Mouse (Mus musculus) forebrain, postnatal 0 days (tissue): ENCODE measurements at regions not wholly inside any gene's neighbourhood (a gene's known extent, or its start where the extent isn't known, plus 50 kb on each side); places are given as distances from the start of the nearest gene placed in this dataset.

Experiments
- ATAC-seq: fragments of 200-750 bp; cut with Nextera tagmentation; 2 replicates; pipeline ENCODE4 v1.8.0; 2017; ENCODE audit warnings: mild to moderate bottlenecking, moderate library complexity
- DNase-seq: peaks from one replicate; pipeline ENCODE4 v3.0.0-alpha.2; 2015
- H3K27ac ChIP-seq: fragments of 300-500 bp; sonication (generic); 2 replicates; pipeline ENCODE4 v1.5.1; 2014; ENCODE audit warnings: low read depth, mild to moderate bottlenecking, antibody characterized with exemption, low read length, moderate library complexity, mixed read lengths
- H3K27me3 ChIP-seq: fragments of 300-500 bp; sonication (generic); 2 replicates; pipeline ENCODE4 v1.6.1; 2014; ENCODE audit warnings: mild to moderate bottlenecking, low read length, mixed read lengths; ENCODE audit not compliant: insufficient read depth
- H3K36me3 ChIP-seq: fragments of 300-500 bp; sonication (generic); 2 replicates; pipeline ENCODE4 v1.6.1; 2014; ENCODE audit warnings: mild to moderate bottlenecking, moderate library complexity; ENCODE audit not compliant: insufficient read depth
- H3K4me1 ChIP-seq: fragments of 300-500 bp; sonication (generic); 2 replicates; pipeline ENCODE4 v1.6.1; 2014; ENCODE audit warnings: antibody characterized with exemption; ENCODE audit not compliant: insufficient read depth
- H3K4me2 ChIP-seq: fragments of 300-500 bp; sonication (generic); 2 replicates; pipeline ENCODE4 v1.6.1; 2014; ENCODE audit warnings: low read depth, mild to moderate bottlenecking, moderate library complexity
- H3K4me3 ChIP-seq: fragments of 300-500 bp; sonication (generic); 2 replicates; pipeline ENCODE4 v1.5.1; 2014; ENCODE audit warnings: low read depth, low read length, mixed read lengths
- H3K9ac ChIP-seq: fragments of 300-500 bp; sonication (generic); 2 replicates; pipeline ENCODE4 v1.6.1; 2014; ENCODE audit warnings: mild to moderate bottlenecking
- H3K9me3 ChIP-seq: fragments of 300-500 bp; sonication (generic); 2 replicates; pipeline ENCODE4 v1.6.1; 2016; ENCODE audit warnings: low read length
- CTCF ChIP-seq: sonication (generic); IDR thresholded peaks from 2 replicates; pipeline ENCODE4 v1.5.1; 2016; ENCODE audit warnings: antibody characterized with exemption, control low read depth, low read depth
- WGBS: fragments of 180-500 bp; shearing (Covaris S2); extraction: QIAGEN DNeasy Blood & Tissue Kit; methylation state at CpG from one replicate; pipeline ENCODE4 v1.1.7; 2014; 5-methylcytosine and 5-hydroxymethylcytosine counted together

- Histone ChIP-seq H3K9ac (no peak overlapping the region), H3K9me3 (no peaks in the 10 kb centered on the region), H3K27ac (no peak overlapping the region), H3K4me3 (peak overlapping the region; percentile 34), H3K4me2 (peak overlapping the region; percentile 54), H3K36me3 (no peaks in the 10 kb centered on the region), H3K27me3 (peaks cover 44% of the 10 kb centered on the region), H3K4me1 (no peaks in the 10 kb centered on the region)
- 2% methylated on average over 46 of the region's 46 CpGs for WGBS
- ATAC-seq (0 out of 2 replicates have a peak, but pooled peaks have one; percentile 32), DNase-seq (no peak)
- no peak for TF ChIP-seq CTCF
Observed at GRCm38 (mm10) chr15:103102068-103102840, 64.6 kb downstream of the Smug1 start.

- Histone ChIP-seq H3K9me3 (no peaks in the 10 kb centered on the region), H3K27me3 (peaks cover 61% of the 10 kb centered on the region), H3K27ac (no peak overlapping the region), H3K9ac (no peak overlapping the region), H3K4me2 (no peak overlapping the region), H3K36me3 (no peaks in the 10 kb centered on the region), H3K4me1 (no peaks in the 10 kb centered on the region), H3K4me3 (no peak overlapping the region)
- DNase-seq (no peak), ATAC-seq (no peak)
- no peak for TF ChIP-seq CTCF
- WGBS = 53% methylated on average over 4 of the region's 4 CpGs
Observed at GRCm38 (mm10) chr15:103100121-103100520, 66.8 kb downstream of the Smug1 start.

- Histone ChIP-seq H3K4me2 (no peak overlapping the region), H3K9me3 (no peaks in the 10 kb centered on the region), H3K36me3 (no peaks in the 10 kb centered on the region), H3K27me3 (peaks cover 30% of the 10 kb centered on the region), H3K4me3 (no peak overlapping the region), H3K27ac (no peak overlapping the region), H3K4me1 (no peaks in the 10 kb centered on the region; the same call in 1 of the 2 replicates), H3K9ac (no peak overlapping the region)
- no peak for TF ChIP-seq CTCF
- ATAC-seq (no peak), DNase-seq (no peak)
- 67% methylated on average over 7 of the region's 7 CpGs for WGBS
Observed at GRCm38 (mm10) chr15:103094457-103094856, 72.4 kb downstream of the Smug1 start.

- Histone ChIP-seq H3K4me1 (no peaks in the 10 kb centered on the region; the same call in 1 of the 2 replicates), H3K4me3 (no peak overlapping the region), H3K9ac (no peak overlapping the region), H3K36me3 (no peaks in the 10 kb centered on the region), H3K27ac (no peak overlapping the region), H3K9me3 (no peaks in the 10 kb centered on the region), H3K27me3 (peaks cover 34% of the 10 kb centered on the region), H3K4me2 (no peak overlapping the region)
- TF ChIP-seq CTCF = no peak
- ATAC-seq = peak; percentile 83
- peak; percentile 68 for DNase-seq
- WGBS = 43% methylated on average over 12 of the region's 12 CpGs
Observed at GRCm38 (mm10) chr15:103093655-103094054, 73.2 kb downstream of the Smug1 start.

GRCm38 (mm10) chr15:103092496-103092895 is 73.8 kb downstream of the Hoxc4 start:
- Histone ChIP-seq H3K4me3 (no peak overlapping the region), H3K9me3 (no peaks in the 10 kb centered on the region), H3K36me3 (no peaks in the 10 kb centered on the region), H3K4me2 (no peak overlapping the region), H3K9ac (no peak overlapping the region), H3K27ac (no peak overlapping the region), H3K4me1 (no peaks in the 10 kb centered on the region; the same call in 1 of the 2 replicates), H3K27me3 (peaks cover 33% of the 10 kb centered on the region)
- TF ChIP-seq CTCF = peak; percentile 33; the same call in 1 of the 2 replicates
- DNase-seq (no peak), ATAC-seq (no peak)

GRCm38 (mm10) chr15:103090280-103091164 is 71.8 kb downstream of the Hoxc4 start:
- Histone ChIP-seq H3K27ac (no peak overlapping the region), H3K27me3 (peaks cover 27% of the 10 kb centered on the region), H3K9me3 (no peaks in the 10 kb centered on the region)

GRCm38 (mm10) chr15:103089852-103090251 is 71.1 kb downstream of the Hoxc4 start:
- no peak for ATAC-seq
- TF ChIP-seq CTCF = no peak
- no peak overlapping the region for H3K27ac ChIP-seq
- 42% methylated on average over 1 of the region's 1 CpGs for WGBS
- DNase-seq = no peak
- no peaks in the 10 kb centered on the region for H3K36me3 ChIP-seq
- peaks cover 10% of the 10 kb centered on the region for H3K4me1 ChIP-seq
- no peaks in the 10 kb centered on the region for H3K9me3 ChIP-seq
- H3K9ac ChIP-seq = no peak overlapping the region
- H3K4me3 ChIP-seq = no peak overlapping the region
- H3K27me3 ChIP-seq = peaks cover 28% of the 10 kb centered on the region
- H3K4me2 ChIP-seq = no peak overlapping the region

More at GRCm38 (mm10) chr15:103090280-103091164, 71.8 kb downstream of the Hoxc4 start:
- ATAC-seq = no peak
- WGBS = 53% methylated on average over 6 of the region's 6 CpGs
- Histone ChIP-seq H3K4me3 (no peak overlapping the region), H3K4me1 (peaks cover 10% of the 10 kb centered on the region), H3K9ac (no peak overlapping the region), H3K36me3 (no peaks in the 10 kb centered on the region), H3K4me2 (no peak overlapping the region)
- DNase-seq = no peak
- no peak for TF ChIP-seq CTCF
